Mouse (Mus musculus): Measurements from ENCODE around the gene Ptov1. TPM values are rescaled to one million over a fixed set of nuclear protein-coding genes. Genes with fewer than 3 reads are reported as not detected.

Gene Ptov1
- total RNA-seq, 2 experiments from 2014 or later: 8.1 to 12.1 TPM

GRCm38 (mm10) chr7:44861429-44861816 is 8.2 kb downstream of the Ptov1 start:
- ATAC-seq (replicated peaks; ENCODE audit: low FRiP score, poor library complexity, severe bottlenecking): no peak

GRCm38 (mm10) chr7:44860576-44861428 is 8.8 kb downstream of the Ptov1 start:
- ATAC-seq (replicated peaks; ENCODE audit: low FRiP score, poor library complexity, severe bottlenecking): peak; percentile 48

- ATAC-seq (replicated peaks; ENCODE audit: low FRiP score, poor library complexity, severe bottlenecking): no peak
Measured at GRCm38 (mm10) chr7:44859896-44860295, 9.7 kb downstream of the Ptov1 start.

- peak; percentile 44; the same call in 1 of the 2 replicates for ATAC-seq (replicated peaks; ENCODE audit: low FRiP score, poor library complexity, severe bottlenecking)
Measured at GRCm38 (mm10) chr7:44857905-44858304, 11.7 kb downstream of the Ptov1 start.

- peak; percentile 41 for ATAC-seq (replicated peaks; ENCODE audit: low FRiP score, poor library complexity, severe bottlenecking)
Measured at GRCm38 (mm10) chr7:44857042-44857552, 12.5 kb downstream of the Ptov1 start, which contains the start of gene Pnkp. TSS of gene Pnkp (plus strand) at chr7:44857139.

GRCm38 (mm10) chr7:44856265-44856916 is 13.2 kb downstream of the Ptov1 start:
- ATAC-seq (replicated peaks; ENCODE audit: low FRiP score, poor library complexity, severe bottlenecking): no peak

- no peak for ATAC-seq (replicated peaks; ENCODE audit: low FRiP score, poor library complexity, severe bottlenecking)
Measured at GRCm38 (mm10) chr7:44855036-44855435, 14.6 kb downstream of the Ptov1 start.

- ATAC-seq (replicated peaks; ENCODE audit: low FRiP score, poor library complexity, severe bottlenecking): peak; percentile 57
Measured at GRCm38 (mm10) chr7:44854356-44855031, 15.1 kb downstream of the Ptov1 start.

GRCm38 (mm10) chr7:44853596-44854355 is 15.8 kb downstream of the Ptov1 start:
- 0 out of 2 replicates have a peak, but pooled peaks have one; percentile 3 for ATAC-seq (replicated peaks; ENCODE audit: low FRiP score, poor library complexity, severe bottlenecking)

- no peak for ATAC-seq (replicated peaks; ENCODE audit: low FRiP score, poor library complexity, severe bottlenecking)
Measured at GRCm38 (mm10) chr7:44853065-44853464, 16.5 kb downstream of the Ptov1 start.

- ATAC-seq (replicated peaks; ENCODE audit: low FRiP score, poor library complexity, severe bottlenecking): no peak
Measured at GRCm38 (mm10) chr7:44852259-44853027, 17.1 kb downstream of the Ptov1 start.

- ATAC-seq (replicated peaks; ENCODE audit: low FRiP score, poor library complexity, severe bottlenecking): no peak
Measured at GRCm38 (mm10) chr7:44851625-44852234, 17.9 kb downstream of the Ptov1 start.

- ATAC-seq (replicated peaks; ENCODE audit: low FRiP score, poor library complexity, severe bottlenecking): no peak
Measured at GRCm38 (mm10) chr7:44850789-44851624, 18.6 kb downstream of the Ptov1 start.

GRCm38 (mm10) chr7:44850146-44850545 is 19.4 kb downstream of the Ptov1 start:
- ATAC-seq (replicated peaks; ENCODE audit: low FRiP score, poor library complexity, severe bottlenecking): no peak

- ATAC-seq (replicated peaks; ENCODE audit: low FRiP score, poor library complexity, severe bottlenecking): peak; percentile 60
Measured at GRCm38 (mm10) chr7:44849416-44850111, 20.0 kb downstream of the Ptov1 start.

- ATAC-seq (replicated peaks; ENCODE audit: low FRiP score, poor library complexity, severe bottlenecking): peak; percentile 76
Measured at GRCm38 (mm10) chr7:44848561-44849415, 20.8 kb downstream of the Ptov1 start, which contains the start of the genes Akt1s1 and Tbc1d17. TSS of gene Akt1s1 (plus strand) at chr7:44848991. TSS of gene Tbc1d17 (minus strand) at chr7:44849079.

Data from erythroblast, adult 5-6 weeks (primary cell).